Mouse (Mus musculus) common myeloid progenitor, adult 5-6 weeks (primary cell): Measurements from ENCODE around the gene Cyp1b1. TPM values are rescaled to one million over a fixed set of nuclear protein-coding genes. Genes with fewer than 3 reads are reported as not detected.

Source experiments
- ATAC-seq: replicated peaks from 2 replicates; pipeline ENCODE4 v1.8.0; 2016; ENCODE audit warnings: low read depth, mild to moderate bottlenecking, moderate TSS enrichment, inconsistent platforms; ENCODE audit not compliant: poor library complexity, severe bottlenecking
- total RNA-seq: library from RNA; stranded (forward); fragments of 200-1000, 187-1606 nt; gene quantifications from 2 replicates; pipeline ENCODE4 v1.2.3, GENCODE M21; 2017

Cyp1b1 gene
- total RNA-seq, 1 experiment from 2014 or later = 0.14 TPM

- ATAC-seq = no peak
These were observed 57.1 kb downstream of the Cyp1b1 start for GRCm38 (mm10) chr17:79657785-79658184.

DNA sequence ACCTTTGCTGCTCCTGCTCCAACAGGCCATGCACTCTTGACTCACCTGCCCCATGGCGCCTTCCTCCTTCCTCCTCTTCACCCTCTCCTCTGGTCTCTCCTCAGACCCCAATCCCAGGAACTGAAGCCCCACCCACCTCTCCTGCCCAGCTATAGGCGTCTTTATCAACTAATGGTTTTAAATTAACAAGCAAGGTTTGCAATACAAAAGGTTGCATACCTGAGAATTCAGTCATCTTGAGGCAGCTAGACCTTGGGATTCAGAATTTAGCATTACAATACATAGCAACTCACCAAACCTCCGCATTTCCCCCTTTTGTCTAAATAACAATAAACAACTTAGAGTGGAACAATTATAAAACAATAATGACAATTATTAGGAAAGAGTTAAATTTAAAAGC, 60.7 kb downstream of the Cyp1b1 start:
- no peak for ATAC-seq

- no peak for ATAC-seq
These were observed 61.7 kb downstream of the Cyp1b1 start for GRCm38 (mm10) chr17:79653171-79653570.

Other genes with a start within 250 kb of the Cyp1b1 start
- gene Rmdn2, start 103.2 kb downstream of the Cyp1b1 start, total RNA-seq = 5.2 and 5.8 TPM in 2 replicates
- 49.3 and 71.2 TPM in 2 replicates for gene Atl2, start 181.1 kb upstream of the Cyp1b1 start, total RNA-seq